Mouse (Mus musculus) bone marrow macrophage, adult 2 months (primary cell): ENCODE results near the gene Trpc2. TPM values are rescaled to one million over a fixed set of nuclear protein-coding genes. Genes with fewer than 3 reads are reported as not detected.
"Not testable (repeated sequence)": the region's sequence is repeated elsewhere in the genome, so short reads cannot be mapped to it uniquely, and the experiment has no call there.

Experiments used
- H3K27ac ChIP-seq: 2 replicates; pipeline ENCODE4 v1.5.1; 2012; ENCODE audit warnings: low read depth, low read length; ENCODE audit not compliant: insufficient read depth
- H3K4me1 ChIP-seq: 2 replicates; pipeline ENCODE4 v1.6.1; 2012; ENCODE audit warnings: low read length; ENCODE audit not compliant: control insufficient read depth, insufficient read depth
- H3K4me3 ChIP-seq: 2 replicates; pipeline ENCODE4 v1.5.1; 2012; ENCODE audit warnings: mild to moderate bottlenecking, low read length, moderate library complexity; ENCODE audit not compliant: insufficient read depth
- CTCF ChIP-seq: IDR thresholded peaks from 2 replicates; pipeline ENCODE4 v1.5.1; 2012; ENCODE audit warnings: low read depth, mild to moderate bottlenecking, low read length, moderate library complexity
- POLR2A ChIP-seq: IDR thresholded peaks from 2 replicates; pipeline ENCODE4 v1.6.1; 2012; ENCODE audit warnings: mild to moderate bottlenecking, low read depth, low read length, borderline replicate concordance
- polyA plus RNA-seq: library from polyadenylated mRNA; stranded (reverse); fragments of >200 nt; gene quantifications from 2 replicates; pipeline ENCODE4 v1.2.4, GENCODE M21; 2012; ENCODE audit not compliant: missing spikeins, insufficient read depth, insufficient read length

Trpc2 gene
- not detected in 2 replicates for polyA plus RNA-seq

DNA sequence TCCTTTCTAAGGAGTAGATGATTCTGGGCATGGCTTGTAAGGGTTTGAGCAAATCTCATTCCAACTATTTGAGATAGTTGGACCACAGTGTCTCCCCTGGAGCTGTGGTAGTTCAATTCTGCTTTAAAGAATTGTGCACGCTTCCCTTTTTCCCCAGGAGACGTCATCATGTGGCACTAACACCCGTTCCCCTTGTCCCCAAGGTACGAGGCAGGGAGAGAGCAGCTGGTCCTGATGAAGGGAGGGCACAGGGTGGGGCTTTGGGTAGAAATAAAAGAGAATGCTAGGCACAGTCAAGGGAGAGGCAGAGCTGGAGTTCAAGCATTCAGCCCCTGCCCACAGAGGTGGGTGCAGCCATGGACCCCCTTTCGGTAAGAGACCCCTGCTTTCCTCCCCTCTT is at the start of gene Trpc2:
Trpc2 (plus strand) TSS at position 301 of the 400 bp plus-strand sequence.
- H3K4me3 ChIP-seq = no peak within 1 kb of the TSS
- TF ChIP-seq POLR2A = no peak
- TF ChIP-seq CTCF = no peak
- H3K27ac ChIP-seq = no peak within 1 kb of the TSS
- H3K4me1 ChIP-seq = no peaks in the 10 kb centered on the region

DNA sequence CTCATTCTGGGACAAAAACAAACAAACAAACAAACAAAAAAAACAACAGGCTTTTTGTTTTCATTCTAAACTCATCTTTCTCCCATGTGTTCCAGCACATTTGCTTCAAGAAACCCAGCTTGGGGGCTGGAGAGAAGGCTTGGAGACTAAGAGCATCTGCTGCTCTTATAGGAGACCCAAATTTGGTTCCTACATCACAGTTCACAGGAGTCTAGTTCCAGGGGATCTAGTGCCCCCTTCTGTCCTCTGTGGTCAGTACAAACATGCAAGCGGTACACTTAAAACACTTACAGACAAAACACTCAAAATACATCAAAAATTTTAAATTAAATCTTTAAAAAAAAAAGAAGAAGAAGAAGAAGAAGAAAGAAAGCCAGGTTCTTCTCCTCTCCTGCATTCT is 48.0 kb upstream of the Trpc2 start:
- peaks cover 27% of the 10 kb centered on the region for H3K4me1 ChIP-seq
- no peak overlapping the region for H3K4me3 ChIP-seq
- H3K27ac ChIP-seq = no peak overlapping the region
- TF ChIP-seq CTCF (no peak), POLR2A (no peak)

DNA sequence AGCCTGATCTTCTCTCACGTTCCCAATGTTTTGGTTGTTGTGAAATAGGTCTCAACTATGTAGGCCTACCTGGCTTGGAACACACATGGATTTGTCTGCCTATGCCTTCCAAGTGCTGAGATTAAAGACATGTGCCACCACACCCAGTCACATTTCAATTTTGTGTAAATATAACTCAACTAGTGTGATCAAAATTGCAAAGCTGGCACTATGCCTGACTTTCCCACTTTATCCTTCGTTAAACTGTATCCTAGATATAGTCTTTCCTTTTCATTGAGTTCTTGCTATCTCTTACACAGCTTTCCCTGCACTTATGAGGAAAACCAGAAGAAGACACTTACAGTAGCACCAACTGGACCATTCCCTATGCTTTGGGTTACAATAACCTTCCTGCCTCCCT is 47.4 kb upstream of the Trpc2 start:
- Histone ChIP-seq H3K4me3 (no peak overlapping the region), H3K4me1 (peaks cover 24% of the 10 kb centered on the region), H3K27ac (no peak overlapping the region)
- TF ChIP-seq CTCF = no peak
- no peak for TF ChIP-seq POLR2A

DNA sequence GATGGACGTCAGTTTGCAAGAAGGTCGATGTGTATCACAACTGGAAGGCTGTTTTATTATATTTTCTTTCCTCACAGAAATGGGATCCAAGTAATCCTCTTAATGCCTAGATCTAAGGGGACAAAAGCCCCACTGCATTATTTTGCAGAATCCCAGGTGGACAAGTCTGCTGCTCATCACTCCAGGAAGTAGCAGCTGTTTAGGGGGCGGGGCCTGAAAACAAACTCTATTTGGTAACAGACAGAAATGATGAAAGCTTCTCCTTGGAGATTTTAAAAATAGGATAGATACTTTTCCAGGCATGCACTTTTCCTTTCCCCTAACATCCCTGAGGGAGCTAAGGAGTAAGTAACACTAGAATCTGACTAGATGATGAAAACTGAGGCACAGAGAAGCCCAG is 45.6 kb upstream of the Trpc2 start:
- H3K4me1 ChIP-seq = peaks cover 13% of the 10 kb centered on the region
- H3K4me3 ChIP-seq = no peak overlapping the region
- H3K27ac ChIP-seq = no peak overlapping the region
- TF ChIP-seq CTCF (no peak), POLR2A (no peak)

DNA sequence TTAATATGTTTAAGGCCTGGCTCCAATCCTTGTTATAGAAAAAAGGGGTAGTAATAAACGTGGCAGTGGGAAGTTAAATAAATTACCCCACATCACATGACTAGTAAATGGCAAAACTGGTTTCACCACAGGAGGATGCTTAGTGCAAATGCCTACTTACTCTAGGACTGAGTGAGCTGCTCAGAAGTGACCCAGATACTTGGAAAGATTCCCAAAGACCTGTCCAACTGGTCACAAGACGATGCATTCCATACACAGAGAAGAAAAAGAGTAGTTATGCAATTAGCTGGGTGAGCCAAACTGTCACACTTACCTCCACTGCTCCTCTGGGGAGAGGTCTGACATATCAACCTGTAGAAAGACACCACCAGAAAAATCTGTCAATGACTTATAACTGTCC is 40.6 kb upstream of the Trpc2 start:
- Histone ChIP-seq H3K27ac (0 out of 2 replicates have a peak overlapping the region, but pooled peaks have one; percentile 14), H3K4me3 (no peak overlapping the region), H3K4me1 (peaks cover 20% of the 10 kb centered on the region)
- TF ChIP-seq POLR2A (no peak), CTCF (no peak)

DNA sequence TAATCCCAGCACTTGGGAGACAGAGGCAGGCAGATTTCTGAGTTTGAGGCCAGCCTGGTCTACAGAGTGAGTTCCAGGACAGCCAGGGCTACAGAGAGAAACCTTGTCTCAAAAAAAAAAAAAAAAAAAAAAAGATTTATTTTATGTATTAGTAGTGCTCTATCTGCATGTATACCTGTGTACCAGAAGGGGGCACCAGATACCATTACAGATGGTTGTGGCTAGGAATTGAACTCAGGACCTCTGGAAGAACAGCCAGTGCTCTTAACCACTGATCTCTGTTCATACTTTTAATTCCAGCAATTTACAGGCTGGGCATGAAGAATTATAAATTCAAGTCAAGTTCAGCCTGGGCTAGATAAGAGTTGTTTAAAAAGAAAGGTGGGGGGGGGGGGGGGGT is 34.4 kb upstream of the Trpc2 start:
- H3K4me1 ChIP-seq, H3K27ac ChIP-seq, H3K4me3 ChIP-seq: not testable (repeated sequence)

DNA sequence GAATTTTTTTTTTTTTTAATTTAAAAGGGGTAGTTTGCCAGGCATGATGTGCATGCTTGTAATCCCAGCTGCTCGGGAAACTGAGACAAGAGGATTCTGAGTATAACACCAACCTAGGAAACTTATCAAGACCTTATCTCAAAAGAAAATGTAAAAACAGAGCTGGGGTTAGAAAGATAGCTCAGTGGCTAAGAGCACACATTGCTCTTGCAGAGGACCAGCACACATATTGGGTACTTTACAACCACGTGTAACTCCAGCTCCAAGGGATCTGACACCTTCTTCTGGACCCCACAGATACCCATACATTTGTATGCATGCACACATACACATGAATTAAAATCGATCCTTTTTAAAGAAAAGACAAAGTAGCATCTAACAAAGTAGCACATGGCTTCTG is 21.6 kb upstream of the Trpc2 start:
- Histone ChIP-seq H3K4me3 (no peak overlapping the region), H3K27ac (no peak overlapping the region), H3K4me1 (peaks cover 8% of the 10 kb centered on the region)
- TF ChIP-seq CTCF (no peak), POLR2A (no peak)

DNA sequence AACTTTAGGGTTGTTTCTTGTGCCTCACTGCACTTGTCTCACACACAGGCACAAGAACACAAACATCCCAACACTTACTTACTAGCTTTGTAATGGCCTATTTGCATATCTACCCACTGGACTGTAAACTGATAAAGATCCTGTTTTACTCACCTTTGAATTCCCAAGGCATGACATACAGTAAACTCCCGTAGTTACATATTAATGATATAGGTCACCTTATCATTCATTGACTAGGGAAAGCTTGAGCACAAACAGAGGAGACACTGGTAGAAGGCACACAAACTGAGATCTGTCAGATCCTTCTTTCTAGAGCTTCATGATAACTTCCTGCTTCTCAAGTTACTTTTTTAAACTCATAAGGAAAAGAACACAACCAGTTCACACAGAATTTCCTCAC is 20.7 kb upstream of the Trpc2 start:
- Histone ChIP-seq H3K4me3 (no peak overlapping the region), H3K27ac (no peak overlapping the region), H3K4me1 (peaks cover 12% of the 10 kb centered on the region)
- TF ChIP-seq POLR2A = no peak
- no peak for TF ChIP-seq CTCF

DNA sequence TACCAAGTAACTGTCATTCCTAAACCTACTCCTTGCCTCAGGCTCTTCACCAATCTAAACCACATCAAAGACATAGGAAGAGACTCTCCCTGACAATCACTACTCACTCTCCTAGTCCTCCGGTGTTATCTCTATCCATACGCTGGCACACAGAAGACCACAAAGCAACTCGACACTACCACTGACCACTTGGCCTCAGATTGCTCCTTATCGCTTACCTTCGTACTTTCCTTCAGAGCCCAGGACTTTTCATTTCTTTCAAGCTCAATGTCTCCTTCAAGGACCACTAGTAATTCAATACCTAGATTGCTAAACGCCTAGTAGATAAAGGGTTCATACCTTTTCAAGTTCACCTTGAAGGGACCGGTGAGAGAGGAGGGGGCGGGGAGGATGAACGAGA is 19.0 kb upstream of the Trpc2 start:
- Histone ChIP-seq H3K4me3 (peak overlapping the region; percentile 90; the same call in 1 of the 2 replicates), H3K27ac (no peak overlapping the region), H3K4me1 (peaks cover 12% of the 10 kb centered on the region)
- TF ChIP-seq POLR2A = no peak
- TF ChIP-seq CTCF = no peak

DNA sequence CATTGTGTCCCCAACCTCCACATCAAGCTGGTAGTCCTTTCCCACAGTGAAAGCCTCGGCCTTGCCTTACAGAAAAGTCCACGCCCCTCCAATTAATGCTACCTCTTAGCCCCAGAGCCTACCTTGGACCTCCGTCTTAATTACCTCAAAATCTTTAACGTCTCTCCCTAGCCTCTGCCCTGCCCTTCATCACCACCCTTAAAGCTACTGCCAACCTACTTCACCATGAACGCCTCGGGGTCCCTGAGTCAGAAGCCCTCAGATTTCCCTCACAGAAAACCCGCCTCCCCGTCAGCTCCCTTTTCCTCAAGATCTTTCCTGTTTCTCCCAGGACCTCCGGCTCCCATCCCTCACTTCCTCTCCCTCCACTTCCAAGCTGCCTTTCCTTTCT is 18.3 kb upstream of the Trpc2 start:
- 0 out of 2 replicates have a peak, but pooled peaks have one; percentile 33 for TF ChIP-seq POLR2A
- TF ChIP-seq CTCF = no peak
- H3K4me3 ChIP-seq = peak overlapping the region; percentile 90
- H3K4me1 ChIP-seq = peaks cover 12% of the 10 kb centered on the region
- no peak overlapping the region; the same call in 1 of the 2 replicates for H3K27ac ChIP-seq
